Mouse (Mus musculus) C2C12 (cell line): ENCODE measurements around the gene Sept7. TPM values are rescaled to one million over a fixed set of nuclear protein-coding genes. Genes with fewer than 3 reads are reported as not detected.

ENCODE experiments used
- H3K27me3 ChIP-seq: one replicate; pipeline ENCODE4 v1.6.1; 2011; ENCODE audit not compliant: control insufficient read depth, insufficient read depth, insufficient read length
- H3K36me3 ChIP-seq: one replicate; pipeline ENCODE4 v1.6.1; 2011; ENCODE audit not compliant: control insufficient read depth, insufficient read depth
- H3K4me3 ChIP-seq: one replicate; pipeline ENCODE4 v1.5.1; 2011; ENCODE audit warnings: mild to moderate bottlenecking, control low read depth; ENCODE audit not compliant: poor library complexity, insufficient read depth, severe bottlenecking
- H3K79me2 ChIP-seq: one replicate; pipeline ENCODE4 v1.6.1; 2011; ENCODE audit not compliant: control insufficient read depth, insufficient read depth
- H3K79me3 ChIP-seq: one replicate; pipeline ENCODE4 v1.6.1; 2011; ENCODE audit warnings: low read depth, control low read depth
- H3ac ChIP-seq: one replicate; pipeline ENCODE3; 2011; ENCODE audit warnings: low read depth; ENCODE audit not compliant: control insufficient read depth, insufficient read length
- CEBPB ChIP-seq: IDR thresholded peaks from one replicate; pipeline ENCODE4 v1.6.1; 2011; ENCODE audit warnings: low read depth, mild to moderate bottlenecking, control low read depth, moderate library complexity
- CTCF ChIP-seq: IDR thresholded peaks from one replicate; pipeline ENCODE4 v1.5.1; 2011; ENCODE audit not compliant: control insufficient read depth, insufficient read depth, insufficient read length
- FOSL1 ChIP-seq: IDR thresholded peaks from one replicate; pipeline ENCODE4 v1.8.0; 2011; ENCODE audit warnings: mild to moderate bottlenecking, low read length; ENCODE audit not compliant: poor library complexity, insufficient read depth, severe bottlenecking
- MAX ChIP-seq: IDR thresholded peaks from one replicate; pipeline ENCODE4 v1.6.1; 2011; ENCODE audit warnings: mild to moderate bottlenecking, control low read depth
- MYOD1 ChIP-seq: IDR thresholded peaks from one replicate; pipeline ENCODE4 v1.6.1; 2011; ENCODE audit warnings: low read depth; ENCODE audit not compliant: control insufficient read depth, insufficient read length
- MYOG ChIP-seq: IDR thresholded peaks from one replicate; pipeline ENCODE4 v1.6.1; 2011; ENCODE audit not compliant: control insufficient read depth, insufficient read length; ENCODE audit errors: extremely low read depth
- USF1 ChIP-seq: IDR thresholded peaks from one replicate; pipeline ENCODE4 v1.6.1; 2011; ENCODE audit warnings: low read depth, mild to moderate bottlenecking, control low read depth, moderate library complexity
- polyA plus RNA-seq: library from polyadenylated mRNA; unstranded; fragments of >200 nt; fragmentation: generic; extraction: Trizol; gene quantifications from one replicate; pipeline ENCODE4 v1.2.1, GENCODE M21; 2012; ENCODE audit warnings: missing spikeins

Gene Sept7
- polyA plus RNA-seq, 1 experiment: 38.9 TPM

DNA sequence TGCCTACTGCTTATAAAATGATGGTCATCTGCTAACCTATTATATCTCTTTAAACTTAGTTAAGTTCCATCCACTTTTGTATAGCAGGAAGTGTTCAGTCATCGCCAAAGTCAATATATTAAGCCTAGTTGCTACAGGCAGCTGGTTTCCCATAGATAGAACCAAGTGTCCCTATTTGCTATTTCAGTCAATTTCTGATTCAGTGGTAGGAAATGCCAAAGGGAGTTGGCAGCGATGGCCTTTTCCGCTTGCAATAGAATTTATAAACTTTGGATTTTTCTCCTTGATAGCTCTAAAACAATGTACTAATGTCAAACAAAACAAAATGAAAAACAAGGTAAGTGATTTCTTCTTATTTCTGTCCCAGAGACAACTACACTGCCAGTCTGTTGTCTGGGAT, 5.7 kb upstream of the Sept7 start:
- Histone ChIP-seq H3K36me3 (no peaks in the 10 kb centered on the region), H3K79me3 (peaks cover 4% of the 10 kb centered on the region), H3K79me2 (peaks cover 18% of the 10 kb centered on the region), H3K27me3 (no peaks in the 10 kb centered on the region), H3K4me3 (no peak overlapping the region), H3ac (no peak overlapping the region)
- TF ChIP-seq MYOG: no peak
- TF ChIP-seq USF1: no peak
- no peak for TF ChIP-seq FOSL1
- no peak for TF ChIP-seq MYOD1
- TF ChIP-seq CTCF: no peak
- no peak for TF ChIP-seq CEBPB
- TF ChIP-seq MAX: no peak

GRCm38 (mm10) chr9:25251174-25251573, 1.1 kb upstream of the Sept7 start:
- TF ChIP-seq CTCF (no peak), MYOG (no peak), MAX (no peak), FOSL1 (no peak), MYOD1 (no peak), CEBPB (no peak), USF1 (no peak)
- peaks cover 4% of the 10 kb centered on the region for H3K36me3 ChIP-seq
- peaks cover 35% of the 10 kb centered on the region for H3K79me3 ChIP-seq
- peak overlapping the region; percentile 75 for H3ac ChIP-seq
- H3K27me3 ChIP-seq: no peaks in the 10 kb centered on the region
- H3K79me2 ChIP-seq: peaks cover 54% of the 10 kb centered on the region
- H3K4me3 ChIP-seq: peak overlapping the region; percentile 51

DNA sequence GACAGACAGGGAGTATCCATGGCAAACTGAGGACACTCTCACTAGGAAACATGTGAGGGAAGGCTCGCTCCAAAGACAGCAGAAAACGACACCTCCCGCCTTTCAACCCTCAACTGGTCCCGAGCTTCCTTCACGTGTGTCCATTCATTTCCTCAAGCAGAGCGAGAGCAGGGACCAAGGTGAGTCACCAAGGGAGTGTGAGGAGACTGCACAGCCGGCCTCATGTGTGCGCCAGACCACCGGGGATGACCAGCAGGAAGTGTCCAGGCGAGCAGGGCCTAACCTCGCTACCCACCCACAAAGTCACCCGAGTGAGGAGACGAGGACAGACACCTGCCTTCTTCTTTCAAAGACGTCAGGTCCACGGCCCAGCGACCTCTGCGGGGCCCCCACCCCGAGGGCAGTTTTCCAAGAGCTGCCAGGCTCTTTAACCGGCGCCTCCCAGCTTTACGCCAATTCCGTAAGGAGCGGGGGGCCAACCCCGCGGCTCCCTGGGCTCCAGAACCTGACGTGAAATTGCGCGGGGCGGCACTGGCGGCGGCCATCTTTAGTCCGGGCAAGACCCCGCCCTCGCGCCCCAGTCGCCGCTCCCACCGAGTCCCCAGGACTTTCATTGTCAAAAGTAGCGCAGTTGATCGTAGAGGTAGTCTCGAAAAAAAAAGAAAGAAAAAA, 492 bp upstream of the Sept7 start:
- Histone ChIP-seq H3K79me3 (peaks cover 40% of the 10 kb centered on the region), H3ac (peak overlapping the region; percentile 75), H3K27me3 (no peaks in the 10 kb centered on the region), H3K4me3 (peak overlapping the region; percentile 51), H3K36me3 (peaks cover 4% of the 10 kb centered on the region), H3K79me2 (peaks cover 59% of the 10 kb centered on the region)
- TF ChIP-seq MAX: peak; percentile 51
- no peak for TF ChIP-seq CTCF
- TF ChIP-seq MYOD1: no peak
- TF ChIP-seq MYOG: no peak
- TF ChIP-seq USF1: peak; percentile 58
- TF ChIP-seq FOSL1: no peak
- TF ChIP-seq CEBPB: no peak

DNA sequence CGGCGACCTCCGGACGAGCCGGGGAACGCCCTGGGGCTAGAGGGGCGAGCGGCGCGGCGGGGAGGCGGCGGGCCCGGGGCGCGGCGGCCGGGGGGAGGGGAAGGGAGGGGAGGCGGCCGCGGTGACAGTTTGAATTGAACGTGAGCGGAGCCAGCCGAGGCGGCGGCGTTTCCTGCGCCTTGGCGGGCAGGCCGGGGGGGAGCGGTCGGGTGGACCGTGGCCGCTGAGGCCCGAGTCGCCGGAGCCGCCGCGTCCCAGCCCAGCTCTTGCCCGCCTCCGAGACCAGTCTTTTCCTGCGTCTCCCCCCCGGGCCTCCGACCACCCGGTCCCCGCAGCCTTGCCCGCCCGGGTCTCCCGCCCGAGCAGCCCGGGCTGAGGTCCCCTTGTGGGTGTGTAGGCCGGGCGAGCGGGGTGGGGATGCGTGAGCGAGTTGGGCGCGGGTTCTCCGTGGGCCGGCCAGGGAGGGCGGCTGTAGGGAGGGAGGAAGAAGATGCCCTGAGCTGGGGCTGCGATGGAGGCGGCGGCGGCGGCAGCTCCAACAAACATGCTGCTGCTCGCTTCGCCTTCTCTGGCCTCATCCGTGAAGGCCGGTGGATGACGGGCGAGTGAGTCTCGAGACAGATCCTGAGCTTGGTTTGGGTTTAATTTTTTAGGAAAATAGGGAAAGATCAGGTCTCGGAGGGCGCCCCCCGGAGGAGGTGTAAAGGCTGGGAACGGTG, 679 bp downstream of the Sept7 start:
- H3K36me3 ChIP-seq: peaks cover 4% of the 10 kb centered on the region
- H3K27me3 ChIP-seq: no peaks in the 10 kb centered on the region
- TF ChIP-seq FOSL1 (no peak), MYOG (no peak), MAX (no peak), MYOD1 (no peak), CTCF (no peak), CEBPB (no peak), USF1 (no peak)
- H3K79me3 ChIP-seq: peaks cover 51% of the 10 kb centered on the region
- peak overlapping the region; percentile 91 for H3ac ChIP-seq
- H3K4me3 ChIP-seq: peak overlapping the region; percentile 64
- H3K79me2 ChIP-seq: peaks cover 71% of the 10 kb centered on the region

GRCm38 (mm10) chr9:25253478-25253824, 1.2 kb downstream of the Sept7 start:
- Histone ChIP-seq H3K27me3 (no peaks in the 10 kb centered on the region), H3K36me3 (peaks cover 4% of the 10 kb centered on the region), H3ac (peak overlapping the region; percentile 91), H3K79me3 (peaks cover 57% of the 10 kb centered on the region), H3K79me2 (peaks cover 76% of the 10 kb centered on the region), H3K4me3 (peak overlapping the region; percentile 64)
- TF ChIP-seq CTCF (no peak), MAX (no peak), CEBPB (no peak), USF1 (no peak), FOSL1 (no peak), MYOG (no peak), MYOD1 (no peak)

GRCm38 (mm10) chr9:25260411-25260810, 8.2 kb downstream of the Sept7 start:
- Histone ChIP-seq H3K79me2 (peaks cover 98% of the 10 kb centered on the region), H3K79me3 (peaks cover 84% of the 10 kb centered on the region), H3K4me3 (no peak overlapping the region), H3K36me3 (peaks cover 17% of the 10 kb centered on the region), H3ac (no peak overlapping the region), H3K27me3 (no peaks in the 10 kb centered on the region)
- no peak for TF ChIP-seq MYOD1
- no peak for TF ChIP-seq CTCF
- TF ChIP-seq MYOG: no peak
- TF ChIP-seq MAX: no peak
- no peak for TF ChIP-seq CEBPB
- no peak for TF ChIP-seq FOSL1
- TF ChIP-seq USF1: no peak
